ENCODE assay signal across 13 mouse cellular contexts in the genomic region with DNA sequence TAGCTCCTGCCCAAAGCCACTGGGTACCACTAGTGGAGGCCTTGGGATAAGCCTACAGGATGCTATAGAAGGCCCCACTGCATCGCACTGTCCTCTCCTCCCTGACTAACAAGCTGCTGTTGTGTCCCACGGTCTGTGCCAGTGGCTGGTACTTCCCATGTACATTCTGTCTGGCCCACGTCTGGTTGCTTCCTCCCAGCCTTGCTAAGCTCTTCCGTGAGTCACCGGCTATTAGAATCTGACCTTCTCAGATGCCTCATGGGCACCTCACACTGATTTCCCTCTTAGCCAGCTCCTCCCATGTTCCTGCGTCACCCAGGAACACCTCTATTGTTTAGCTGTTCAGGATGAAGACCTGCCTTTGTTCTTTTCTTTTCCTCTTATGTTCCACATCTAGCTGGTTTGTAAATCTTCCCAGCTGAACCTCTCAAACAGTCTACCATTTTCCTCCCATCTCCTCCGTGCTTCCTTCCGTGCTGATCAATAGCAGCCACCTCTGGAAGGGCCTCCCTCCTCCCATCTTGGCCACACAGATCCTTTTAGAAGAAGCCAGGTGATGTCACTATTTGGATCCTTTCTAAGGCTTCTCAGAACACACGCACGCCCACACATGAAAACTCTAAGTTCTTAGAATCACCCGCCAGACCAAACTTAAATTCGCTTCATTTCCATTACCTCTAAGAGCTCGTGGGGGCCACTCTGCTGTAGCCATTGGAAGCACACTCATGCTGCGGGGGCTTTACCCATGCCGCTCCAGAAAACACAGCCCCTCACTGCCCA.
DNase-seq lines count a peak whose midpoint lies in the region.
"Had no signal": no experiment of that assay in that cellular context is flagged by ENCODE, and none has a peak within 500 bp of the region (broad histone marks: within the 10 kb centered on the region; RNA-seq: fewer than 3 reads in every experiment).

No protein-coding gene starts in this region.

- peaks cover 41% of the 10 kb centered on the region for H3K36me3 ChIP-seq in heart, embryonic 10.5 days
- H3K36me3 ChIP-seq in limb, embryonic 10.5 days, result peaks cover 35% of the 10 kb centered on the region
- H3K36me3 ChIP-seq: midbrain, embryonic 12.5 days; neural tube, embryonic 12.5 days had no signal

- no peaks in the 10 kb centered on the region for H3K9me3 ChIP-seq in heart, embryonic 10.5 days
- H3K9me3 ChIP-seq in limb, embryonic 10.5 days (replicated peaks), result no peaks in the 10 kb centered on the region
- H3K9me3 ChIP-seq: forebrain, embryonic 13.5 days; intestine, embryonic 15.5 days; midbrain, embryonic 12.5 days; neural tube, embryonic 12.5 days had no signal

- no peak for DNase-seq in heart, embryonic 10.5 days (ENCODE audit: low spot score)
- no peak for DNase-seq in heart, adult 8-10 months (ENCODE audit: low spot score)
- DNase-seq in ES-CJ7 (ENCODE audit: low read depth, low spot score), result peak; percentile 62
- peak; percentile 77 for DNase-seq in adrenal gland, postnatal 14 days
- DNase-seq in limb, embryonic 10.5 days (ENCODE audit: low spot score), result no peak
- DNase-seq in cerebellum, postnatal 25 days, result no peak
- DNase-seq in T-cell, adult 2 months (ENCODE audit: low spot score), result no peak
- DNase-seq: cerebellum, adult 18-20 months; lung, postnatal 14 days had no signal

- WGBS in heart, embryonic 10.5 days, result 71% methylated on average over 15 of the region's 15 CpGs
- 83% methylated on average over 15 of the region's 15 CpGs for WGBS in limb, embryonic 10.5 days

- H3K4me3 ChIP-seq in heart, embryonic 10.5 days, result no peak overlapping the region
- no peak overlapping the region for H3K4me3 ChIP-seq in limb, embryonic 10.5 days
- H3K4me3 ChIP-seq: forebrain, embryonic 13.5 days; intestine, embryonic 15.5 days; midbrain, embryonic 12.5 days; neural tube, embryonic 12.5 days had no signal

- H3K27me3 ChIP-seq in heart, embryonic 10.5 days (ENCODE audit: insufficient read depth, poor library complexity, severe bottlenecking), result peaks cover 46% of the 10 kb centered on the region
- H3K27me3 ChIP-seq in limb, embryonic 10.5 days (ENCODE audit: low read depth, poor library complexity, severe bottlenecking), result no peaks in the 10 kb centered on the region
- H3K27me3 ChIP-seq: forebrain, embryonic 13.5 days; intestine, embryonic 15.5 days; midbrain, embryonic 12.5 days; neural tube, embryonic 12.5 days had no signal

- peaks cover 89% of the 10 kb centered on the region for H3K4me1 ChIP-seq in heart, embryonic 10.5 days
- H3K4me1 ChIP-seq in limb, embryonic 10.5 days, result peaks cover 39% of the 10 kb centered on the region
- H3K4me1 ChIP-seq: neural tube, embryonic 12.5 days had no signal

- H3K27ac ChIP-seq in heart, embryonic 10.5 days, result peak overlapping the region; percentile 49; the same call in 1 of the 2 replicates
- H3K27ac ChIP-seq in limb, embryonic 10.5 days, result peak overlapping the region; percentile 14
- H3K27ac ChIP-seq: forebrain, embryonic 13.5 days; intestine, embryonic 15.5 days; midbrain, embryonic 12.5 days; neural tube, embryonic 12.5 days had no signal

Comparison
In these comparisons a context has a peak if more than half of its experiments do, and no peak if none do; other contexts are left out.
1. DNase-seq: peak in ES-CJ7 (single experiment) and adrenal gland, postnatal 14 days (single experiment); none in heart, embryonic 10.5 days (single experiment), heart, adult 8-10 months (single experiment), limb, embryonic 10.5 days (single experiment), cerebellum, postnatal 25 days (0 of 2) and T-cell, adult 2 months (single experiment).